Mouse (Mus musculus) lung, postnatal 0 days (tissue): ENCODE results near the gene Cep41. TPM values are rescaled to one million over a fixed set of nuclear protein-coding genes. Genes with fewer than 3 reads are reported as not detected.
A peak's percentile ranks its signal among the peaks of the same experiment; 100 is the strongest.

Experiments
- ATAC-seq: fragments of 200-750 bp; cut with Nextera tagmentation; 2 replicates; pipeline ENCODE4 v1.8.0; 2017; ENCODE audit warnings: moderate library complexity
- DNase-seq: peaks from one replicate; pipeline ENCODE4 v3.0.0-alpha.2; 2016; ENCODE audit warnings: low spot score
- H3K27ac ChIP-seq: fragments of 300-500 bp; sonication (generic); 2 replicates; pipeline ENCODE4 v1.5.1; 2014; ENCODE audit warnings: antibody characterized with exemption, mild to moderate bottlenecking, low read length, mixed read lengths
- H3K27me3 ChIP-seq: fragments of 300-500 bp; sonication (generic); replicated peaks from 2 replicates; pipeline ENCODE4 v1.6.1; 2014; ENCODE audit warnings: low read length, mixed read lengths; ENCODE audit not compliant: insufficient read depth
- H3K36me3 ChIP-seq: fragments of 300-500 bp; sonication (generic); 2 replicates; pipeline ENCODE4 v1.6.1; 2014; ENCODE audit warnings: low read length, mixed read lengths; ENCODE audit not compliant: insufficient read depth
- H3K4me1 ChIP-seq: fragments of 300-500 bp; sonication (generic); 2 replicates; pipeline ENCODE4 v1.6.1; 2014; ENCODE audit warnings: antibody characterized with exemption, low read depth, low read length, mixed read lengths; ENCODE audit not compliant: insufficient read depth
- H3K4me2 ChIP-seq: fragments of 300-500 bp; sonication (generic); replicated peaks from 2 replicates; pipeline ENCODE4 v1.6.1; 2014; ENCODE audit warnings: low read depth, mild to moderate bottlenecking, low read length, moderate library complexity, mixed read lengths
- H3K4me3 ChIP-seq: fragments of 300-500 bp; sonication (generic); 2 replicates; pipeline ENCODE4 v1.5.1; 2014; ENCODE audit warnings: low read depth, low read length
- H3K9ac ChIP-seq: fragments of 300-500 bp; sonication (generic); replicated peaks from 2 replicates; pipeline ENCODE4 v1.6.1; 2014; ENCODE audit warnings: low read depth, mild to moderate bottlenecking
- H3K9me3 ChIP-seq: fragments of 300-500 bp; sonication (generic); 2 replicates; pipeline ENCODE4 v1.6.1; 2016; ENCODE audit warnings: low read length, mixed read lengths
- CTCF ChIP-seq: IDR thresholded peaks from 2 replicates; pipeline ENCODE4 v1.5.1; 2016; ENCODE audit warnings: antibody characterized with exemption, mild to moderate bottlenecking
- EP300 ChIP-seq: IDR thresholded peaks from 2 replicates; pipeline ENCODE4 v1.6.1; 2016; ENCODE audit warnings: antibody characterized with exemption, mild to moderate bottlenecking, control low read depth
- WGBS: fragments of 180-500 bp; shearing (Covaris S2); extraction: QIAGEN DNeasy Blood & Tissue Kit; methylation state at CpG from one replicate; pipeline ENCODE4 v1.1.7; 2014; 5-methylcytosine and 5-hydroxymethylcytosine counted together
- polyA plus RNA-seq: library from polyadenylated mRNA; unstranded; fragments of >200 nt; fragmentation: Nextera tagmentation; extraction: Ambion mirVana; gene quantifications from 2 replicates; pipeline ENCODE4 v1.2.1, GENCODE M21; 2015

Gene Cep41
- polyA plus RNA-seq, 1 experiment from 2014 or later, result 6.3 TPM

GRCm38 (mm10) chr6:30712484-30712883 is 18.9 kb upstream of the Cep41 start:
- no peaks in the 10 kb centered on the region for H3K36me3 ChIP-seq
- H3K4me3 ChIP-seq, result no peak overlapping the region
- TF ChIP-seq CTCF, result no peak
- peak; percentile 98 for TF ChIP-seq EP300
- ATAC-seq (peak; percentile 65), DNase-seq (peak; percentile 64)
- no peak overlapping the region for H3K9ac ChIP-seq
- 0 out of 2 replicates have a peak overlapping the region, but pooled peaks have one; percentile 39 for H3K27ac ChIP-seq
- H3K4me1 ChIP-seq, result no peaks in the 10 kb centered on the region; the same call in 1 of the 2 replicates
- no peaks in the 10 kb centered on the region for H3K9me3 ChIP-seq
- no peak overlapping the region for H3K4me2 ChIP-seq
- 35% methylated on average over 7 of the region's 7 CpGs for WGBS
- H3K27me3 ChIP-seq, result no peaks in the 10 kb centered on the region

- Histone ChIP-seq H3K27me3 (no peaks in the 10 kb centered on the region), H3K27ac (no peak overlapping the region), H3K4me2 (no peak overlapping the region), H3K9ac (no peak overlapping the region), H3K4me1 (no peaks in the 10 kb centered on the region; the same call in 1 of the 2 replicates), H3K36me3 (no peaks in the 10 kb centered on the region), H3K9me3 (no peaks in the 10 kb centered on the region), H3K4me3 (no peak overlapping the region)
- ATAC-seq, result no peak
- TF ChIP-seq EP300 (no peak), CTCF (no peak)
- 55% methylated on average over 10 of the region's 10 CpGs for WGBS
- no peak for DNase-seq
Measured at GRCm38 (mm10) chr6:30711365-30711763, 17.8 kb upstream of the Cep41 start.

- Histone ChIP-seq H3K4me3 (no peak overlapping the region), H3K27me3 (no peaks in the 10 kb centered on the region), H3K4me2 (no peak overlapping the region), H3K9ac (no peak overlapping the region), H3K36me3 (no peaks in the 10 kb centered on the region), H3K4me1 (no peaks in the 10 kb centered on the region; the same call in 1 of the 2 replicates), H3K27ac (0 out of 2 replicates have a peak overlapping the region, but pooled peaks have one; percentile 38), H3K9me3 (no peaks in the 10 kb centered on the region)
- DNase-seq (peak; percentile 7), ATAC-seq (no peak)
- TF ChIP-seq CTCF (no peak), EP300 (no peak)
- 60% methylated on average over 25 of the region's 25 CpGs for WGBS
Measured at GRCm38 (mm10) chr6:30710371-30711364, 17.1 kb upstream of the Cep41 start.

GRCm38 (mm10) chr6:30709115-30709514 is 15.6 kb upstream of the Cep41 start:
- peak; percentile 56; the same call in 1 of the 2 replicates for ATAC-seq
- Histone ChIP-seq H3K9me3 (no peaks in the 10 kb centered on the region), H3K9ac (no peak overlapping the region), H3K27ac (no peak overlapping the region), H3K4me2 (no peak overlapping the region), H3K4me3 (no peak overlapping the region), H3K27me3 (no peaks in the 10 kb centered on the region), H3K36me3 (no peaks in the 10 kb centered on the region), H3K4me1 (no peaks in the 10 kb centered on the region; the same call in 1 of the 2 replicates)
- WGBS, result 39% methylated on average over 6 of the region's 6 CpGs
- TF ChIP-seq CTCF, result no peak
- no peak for TF ChIP-seq EP300
- peak; percentile 72 for DNase-seq

GRCm38 (mm10) chr6:30703977-30704602 is 10.5 kb upstream of the Cep41 start:
- H3K27me3 ChIP-seq, result no peaks in the 10 kb centered on the region
- no peaks in the 10 kb centered on the region for H3K4me1 ChIP-seq
- H3K4me3 ChIP-seq, result no peak overlapping the region
- H3K4me2 ChIP-seq, result no peak overlapping the region
- H3K9ac ChIP-seq, result no peak overlapping the region
- 61% methylated on average over 9 of the region's 9 CpGs for WGBS
- H3K36me3 ChIP-seq, result no peaks in the 10 kb centered on the region
- TF ChIP-seq EP300 (0 out of 2 replicates have a peak, but pooled peaks have one; percentile 21), CTCF (no peak)
- no peaks in the 10 kb centered on the region for H3K9me3 ChIP-seq
- peak overlapping the region; percentile 48; the same call in 1 of the 2 replicates for H3K27ac ChIP-seq
- ATAC-seq (peak; percentile 70), DNase-seq (peak; percentile 66)

- Histone ChIP-seq H3K4me3 (no peak overlapping the region), H3K27ac (peak overlapping the region; percentile 35; the same call in 1 of the 2 replicates), H3K9ac (no peak overlapping the region), H3K36me3 (no peaks in the 10 kb centered on the region), H3K27me3 (no peaks in the 10 kb centered on the region), H3K4me1 (no peaks in the 10 kb centered on the region), H3K4me2 (no peak overlapping the region), H3K9me3 (no peaks in the 10 kb centered on the region)
- no peak for ATAC-seq
- 56% methylated on average over 6 of the region's 6 CpGs for WGBS
- TF ChIP-seq EP300, result no peak
- no peak for TF ChIP-seq CTCF
- DNase-seq, result no peak
Measured at GRCm38 (mm10) chr6:30703476-30703875, 9.9 kb upstream of the Cep41 start.
